Mouse (Mus musculus) lung, postnatal 0 days (tissue): ENCODE measurements at regions not wholly inside any gene's neighbourhood (a gene's known extent, or its start where the extent isn't known, plus 50 kb on each side); places are given as distances from the start of the nearest gene placed in this dataset.

ENCODE experiments used
- CTCF ChIP-seq: IDR thresholded peaks from 2 replicates; pipeline ENCODE4 v1.5.1; 2016; ENCODE audit warnings: antibody characterized with exemption, mild to moderate bottlenecking
- EP300 ChIP-seq: IDR thresholded peaks from 2 replicates; pipeline ENCODE4 v1.6.1; 2016; ENCODE audit warnings: antibody characterized with exemption, mild to moderate bottlenecking, control low read depth

DNA sequence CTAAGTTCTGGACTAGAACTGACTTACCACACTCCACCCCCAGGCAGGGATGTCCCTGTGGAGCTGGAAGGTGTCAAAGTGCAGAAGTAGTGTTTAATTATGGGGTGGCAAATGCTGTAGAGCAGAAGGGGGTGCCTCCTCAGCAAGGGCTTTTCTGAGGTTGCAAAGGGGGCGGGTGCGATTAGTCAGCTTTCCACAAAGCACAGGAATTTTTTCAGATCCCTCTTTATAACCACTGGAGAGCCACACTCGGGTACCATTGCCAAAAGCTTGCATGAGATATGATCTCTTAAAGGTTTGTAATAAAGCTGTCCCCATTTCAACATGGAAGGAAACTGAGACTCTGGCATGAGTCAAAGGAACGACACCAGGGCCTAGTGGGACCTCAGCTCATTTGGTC lies 381.7 kb downstream of the H2al1j start:
- TF ChIP-seq CTCF, result no peak
- no peak for TF ChIP-seq EP300
